Mouse (Mus musculus) R1 (cell line): ENCODE data around the gene Ccdc106.

Experiments
- DNase-seq: peaks from one replicate; pipeline ENCODE4 v3.0.0-alpha.2; 2018; ENCODE audit warnings: low read depth, low spot score

Ccdc106 gene

GRCm38 (mm10) chr7:5020000-5020681 lies at the start of gene Ccdc106, which contains the start of gene Zfp865:
Gene Ccdc106 (plus strand): TSS chr7:5020553.
Gene Zfp865 (plus strand): TSS chr7:5020376.
- peak; percentile 98 for DNase-seq

GRCm38 (mm10) chr7:4971068-4971467 lies 49.3 kb upstream of the Ccdc106 start, which contains the start of gene Sbk3:
Gene Sbk3 (minus strand): TSS chr7:4971168.
- DNase-seq: no peak

- no peak for DNase-seq
Observed at GRCm38 (mm10) chr7:4971710-4972109, 48.6 kb upstream of the Ccdc106 start.

DNA sequence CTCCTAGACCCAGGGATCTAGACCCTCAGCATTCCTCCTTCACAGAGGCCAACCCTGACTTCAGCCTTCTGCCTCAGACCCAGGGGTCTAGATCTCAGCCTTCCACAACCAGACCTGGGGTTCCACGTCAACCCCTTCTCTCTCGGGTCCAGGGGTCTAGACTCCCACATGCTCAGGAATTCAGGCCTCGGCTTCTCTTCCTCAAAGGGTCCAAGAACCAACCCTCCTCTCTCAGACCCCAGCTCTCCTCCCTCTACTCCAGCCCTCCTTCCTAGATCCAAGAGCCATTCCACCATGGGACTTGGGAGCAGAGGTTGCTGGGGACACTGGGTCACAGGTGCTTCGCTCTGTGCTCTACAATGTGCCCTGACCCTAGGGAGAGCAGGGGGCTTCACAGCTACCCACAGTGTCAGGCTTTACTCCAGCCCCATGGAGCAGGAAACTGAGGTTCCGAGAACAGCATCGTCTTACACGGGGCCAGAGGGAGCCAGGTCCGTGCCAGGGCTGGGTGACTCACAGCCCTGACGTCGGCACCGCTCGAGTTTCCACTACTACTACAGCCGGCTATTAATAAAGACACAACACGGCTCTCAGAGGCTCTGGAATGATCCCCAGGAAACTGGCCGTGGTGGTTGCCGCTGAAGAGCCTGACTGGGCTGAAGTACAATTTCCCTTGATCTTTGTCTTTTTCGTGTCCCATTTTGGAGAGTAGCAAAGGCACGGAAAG lies 47.9 kb upstream of the Ccdc106 start:
- DNase-seq: no peak

GRCm38 (mm10) chr7:4975455-4975854 lies 44.9 kb upstream of the Ccdc106 start:
- no peak for DNase-seq

GRCm38 (mm10) chr7:4976832-4977231 lies 43.5 kb upstream of the Ccdc106 start:
- DNase-seq: peak; percentile 72

- no peak for DNase-seq
Observed at GRCm38 (mm10) chr7:4988250-4988649, 32.1 kb upstream of the Ccdc106 start.

DNA sequence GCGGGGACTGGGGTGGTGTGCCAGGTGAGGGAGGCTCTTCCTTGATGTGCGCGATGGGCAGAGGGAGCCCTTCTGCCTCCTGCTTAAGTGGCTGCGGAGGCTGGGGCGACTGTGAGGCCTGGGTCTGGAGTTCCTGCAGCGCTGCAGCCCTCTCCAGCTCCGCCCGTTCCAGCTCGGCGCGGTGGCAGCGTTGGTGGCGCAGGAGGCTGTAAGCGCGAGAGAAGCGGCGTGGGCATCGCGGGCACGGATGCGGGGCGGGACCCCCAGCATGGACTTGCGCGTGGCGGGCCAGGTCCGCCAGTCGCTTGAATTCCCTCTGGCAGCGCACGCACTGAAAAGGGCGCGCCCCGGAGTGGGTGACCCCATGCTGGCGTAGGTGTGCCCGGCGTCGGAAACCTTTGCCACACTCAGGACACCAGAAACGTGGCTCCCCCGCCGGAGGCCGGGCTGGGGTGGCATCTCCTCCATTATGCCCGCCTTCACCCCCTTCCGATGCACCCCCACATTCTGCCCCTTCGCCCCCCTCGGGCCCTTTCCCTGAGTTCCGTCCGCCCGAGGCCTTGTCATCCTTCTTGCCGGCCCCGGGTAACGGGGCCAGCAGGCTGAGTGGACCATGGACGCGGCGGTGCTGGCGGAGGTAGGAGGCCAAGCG lies 26.9 kb upstream of the Ccdc106 start:
- no peak for DNase-seq

GRCm38 (mm10) chr7:4993999-4994788 lies 26.2 kb upstream of the Ccdc106 start:
- DNase-seq: no peak

DNA sequence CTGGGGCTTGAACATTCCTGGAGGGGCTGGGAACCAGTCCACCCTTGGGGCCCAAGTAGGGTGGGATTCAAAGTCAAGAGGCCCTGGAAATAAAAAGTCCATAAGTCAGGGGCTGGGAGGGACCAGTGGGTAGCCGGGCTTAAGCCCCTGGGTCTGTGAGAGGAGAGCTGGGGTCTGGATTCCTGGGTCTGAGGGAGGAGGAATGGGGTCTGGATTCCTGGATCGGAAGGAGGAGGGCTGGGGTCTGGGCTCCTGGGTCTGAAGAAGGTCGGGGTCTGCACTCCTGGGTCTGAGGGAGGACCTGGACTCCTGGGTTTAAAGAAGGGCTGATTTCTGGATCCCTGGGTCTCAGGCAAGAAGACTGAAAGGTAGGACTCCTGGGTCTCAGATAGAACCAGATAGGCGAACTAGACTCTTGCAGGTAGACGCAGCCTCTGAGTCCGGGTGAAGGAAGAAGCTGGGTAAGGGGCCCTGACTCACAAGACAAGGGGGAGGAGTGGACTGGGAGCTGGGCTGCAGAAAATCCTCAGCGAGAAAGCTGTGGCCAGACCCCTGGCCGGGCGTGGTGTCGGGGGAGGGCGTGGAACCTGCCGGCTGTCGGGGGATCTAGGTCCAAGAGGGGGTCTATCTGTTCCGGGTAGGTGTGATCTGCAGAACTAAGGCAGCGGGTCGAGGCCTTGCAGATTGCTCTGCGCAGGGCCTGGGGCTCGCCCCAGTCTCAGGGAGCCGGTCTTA lies 24.9 kb upstream of the Ccdc106 start:
- no peak for DNase-seq

DNA sequence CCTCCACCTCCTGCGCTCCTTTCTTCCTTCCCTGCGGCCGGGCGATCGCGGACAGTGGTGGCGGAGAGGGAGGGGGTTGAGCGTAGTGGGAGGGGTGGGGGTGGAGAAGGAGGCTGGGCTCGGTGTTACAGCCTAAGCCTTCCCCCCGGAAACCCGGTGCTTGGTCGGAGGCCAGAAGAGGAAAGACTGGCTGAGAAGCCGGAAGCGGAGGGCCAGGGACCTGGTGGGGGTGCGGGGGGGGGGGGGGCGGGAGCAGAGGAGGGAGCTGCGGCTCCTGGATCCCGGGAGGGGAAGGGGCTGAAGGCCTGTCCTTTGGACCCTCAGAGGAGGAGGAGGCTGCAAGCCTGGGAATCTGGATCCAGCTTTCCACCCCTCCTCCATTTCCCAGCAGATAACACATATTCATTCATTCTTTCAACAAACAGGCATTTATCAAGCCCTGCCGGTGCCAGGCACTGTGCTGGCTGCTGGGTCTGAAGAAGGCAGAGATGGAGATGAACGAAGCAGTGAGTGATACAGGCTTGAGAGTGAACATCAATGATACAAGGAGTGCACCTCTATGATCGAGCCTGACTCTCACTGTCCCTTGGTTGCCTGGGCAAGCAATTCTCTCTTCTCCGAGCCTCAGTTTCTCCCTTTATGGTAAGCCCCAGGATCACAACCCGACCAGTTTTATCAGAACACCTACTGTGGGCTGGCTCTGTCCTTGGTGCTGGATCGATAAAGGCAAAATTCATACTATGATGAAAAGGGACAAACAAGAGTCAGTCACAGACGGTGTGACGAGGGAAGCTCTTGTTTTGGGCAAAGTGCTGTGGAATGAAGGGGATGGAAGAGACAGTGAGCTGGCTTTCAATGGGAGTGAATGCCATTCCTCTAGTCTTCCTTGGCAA lies 24.1 kb upstream of the Ccdc106 start, which contains the start of gene Zfp579:
Gene Zfp579, minus strand, starts transcription at position 156 of the 893 bp plus-strand sequence.
- peak; percentile 92 for DNase-seq

- no peak for DNase-seq
Observed at GRCm38 (mm10) chr7:4996934-4997333, 23.4 kb upstream of the Ccdc106 start.

- DNase-seq: no peak
Observed at GRCm38 (mm10) chr7:4999876-5000275, 20.5 kb upstream of the Ccdc106 start.

- DNase-seq: peak; percentile 69
Observed at GRCm38 (mm10) chr7:5002876-5003275, 17.5 kb upstream of the Ccdc106 start.

- DNase-seq: peak; percentile 77
Observed at GRCm38 (mm10) chr7:5008229-5008628, 12.1 kb upstream of the Ccdc106 start.

GRCm38 (mm10) chr7:5012681-5013513 lies 7.5 kb upstream of the Ccdc106 start:
- DNase-seq: peak; percentile 95

GRCm38 (mm10) chr7:5014251-5015117 lies 5.9 kb upstream of the Ccdc106 start, which contains the start of the genes Zfp524 and Fiz1:
Gene Zfp524 (plus strand): TSS chr7:5014415.
Gene Fiz1 (minus strand): TSS chr7:5014697.
- DNase-seq: peak; percentile 98
